Mouse (Mus musculus) bone marrow macrophage, adult 2 months (primary cell): ENCODE measurements around the gene Alg5.

ENCODE experiments used
- CTCF ChIP-seq: IDR thresholded peaks from 2 replicates; pipeline ENCODE4 v1.5.1; 2012; ENCODE audit warnings: low read depth, mild to moderate bottlenecking, low read length, moderate library complexity
- POLR2A ChIP-seq: IDR thresholded peaks from 2 replicates; pipeline ENCODE4 v1.6.1; 2012; ENCODE audit warnings: mild to moderate bottlenecking, low read depth, low read length, borderline replicate concordance

GRCm38 (mm10) chr3:54761258-54761657, 25.9 kb downstream of the Alg5 start:
- TF ChIP-seq POLR2A (no peak), CTCF (no peak)
